Comparison of ENCODE assay signal across 10 mouse cellular contexts in genomic region chr6:83005444-83006011, GRCm38 (mm10). TPM values are rescaled to one million over a fixed set of nuclear protein-coding genes. Genes with fewer than 3 reads are reported as not detected.
DNase-seq lines count a peak whose midpoint lies in the region; ATAC-seq and TF ChIP-seq lines count a peak whose summit lies in the region.
"Had no signal": no experiment of that assay in that cellular context is flagged by ENCODE, and none has a peak within 500 bp of the region (broad histone marks: within the 10 kb centered on the region; RNA-seq: fewer than 3 reads in every experiment).

No protein-coding gene starts in this region.

- 66% methylated on average over 10 of the region's 10 CpGs for WGBS in kidney, embryonic 16.5 days
- WGBS in embryonic facial prominence, embryonic 13.5 days: 69% methylated on average over 10 of the region's 10 CpGs

- H3K27ac ChIP-seq in kidney, embryonic 16.5 days (ENCODE audit: low read length): peak overlapping the region; percentile 5; the same call in 1 of the 2 replicates
- H3K27ac ChIP-seq in embryonic facial prominence, embryonic 13.5 days: peak overlapping the region; percentile 48
- H3K27ac ChIP-seq: intestine, embryonic 15.5 days; limb, embryonic 12.5 days had no signal

- no peak for DNase-seq in kidney, postnatal 36 days
- DNase-seq in G1E (ENCODE audit: low spot score): no peak
- no peak for DNase-seq in retina, embryonic 14.5 days (ENCODE audit: low spot score)

- no peak overlapping the region for H3K9ac ChIP-seq in kidney, embryonic 16.5 days (replicated peaks; ENCODE audit: low read length)
- H3K9ac ChIP-seq in embryonic facial prominence, embryonic 13.5 days: no peak overlapping the region
- H3K9ac ChIP-seq: intestine, embryonic 15.5 days; limb, embryonic 12.5 days had no signal

- H3K9me3 ChIP-seq in kidney, embryonic 16.5 days (ENCODE audit: low read length): no peaks in the 10 kb centered on the region
- no peaks in the 10 kb centered on the region for H3K9me3 ChIP-seq in G1E (replicated peaks)
- no peaks in the 10 kb centered on the region for H3K9me3 ChIP-seq in embryonic facial prominence, embryonic 13.5 days
- no peaks in the 10 kb centered on the region for H3K9me3 ChIP-seq in megakaryocyte, embryonic 14.5 days
- H3K9me3 ChIP-seq: intestine, embryonic 15.5 days; limb, embryonic 12.5 days had no signal

- TF ChIP-seq CTCF in G1E (IDR thresholded peaks at IDR 0.05; ENCODE audit: low read depth, low read length): no peak

- H3K4me3 ChIP-seq in kidney, embryonic 16.5 days (ENCODE audit: low read length): no peak overlapping the region
- peak overlapping the region; percentile 9; the same call in 1 of the 2 replicates for H3K4me3 ChIP-seq in G1E (ENCODE audit: low read depth, low read length)
- H3K4me3 ChIP-seq in embryonic facial prominence, embryonic 13.5 days: no peak overlapping the region
- H3K4me3 ChIP-seq in megakaryocyte, embryonic 14.5 days (replicated peaks): peak overlapping the region; percentile 42
- H3K4me3 ChIP-seq: erythroblast, embryonic 14.5 days; intestine, embryonic 15.5 days; limb, embryonic 12.5 days had no signal

- H3K27me3 ChIP-seq in kidney, embryonic 16.5 days (ENCODE audit: insufficient read depth, low read length): no peaks in the 10 kb centered on the region; the same call in 1 of the 2 replicates
- no peaks in the 10 kb centered on the region for H3K27me3 ChIP-seq in G1E (ENCODE audit: insufficient read depth, low read length)
- H3K27me3 ChIP-seq in embryonic facial prominence, embryonic 13.5 days: no peaks in the 10 kb centered on the region
- no peaks in the 10 kb centered on the region for H3K27me3 ChIP-seq in megakaryocyte, embryonic 14.5 days (replicated peaks)
- H3K27me3 ChIP-seq: intestine, embryonic 15.5 days; limb, embryonic 12.5 days had no signal

- no peak overlapping the region for H3K4me2 ChIP-seq in kidney, embryonic 16.5 days (replicated peaks; ENCODE audit: low read depth, low read length)
- H3K4me2 ChIP-seq in embryonic facial prominence, embryonic 13.5 days: no peak overlapping the region
- H3K4me2 ChIP-seq: intestine, embryonic 15.5 days; limb, embryonic 12.5 days had no signal

- peaks cover 7% of the 10 kb centered on the region for H3K4me1 ChIP-seq in kidney, embryonic 16.5 days (ENCODE audit: insufficient read depth, low read length)
- H3K4me1 ChIP-seq in G1E (ENCODE audit: insufficient read depth, low read depth, low read length): peaks cover 39% of the 10 kb centered on the region
- H3K4me1 ChIP-seq in embryonic facial prominence, embryonic 13.5 days: 0 out of 2 replicates have a peak, but pooled peaks cover 13% of the 10 kb centered on the region
- peaks cover 90% of the 10 kb centered on the region for H3K4me1 ChIP-seq in megakaryocyte, embryonic 14.5 days
- H3K4me1 ChIP-seq: intestine, embryonic 15.5 days; limb, embryonic 12.5 days had no signal

- H3K36me3 ChIP-seq in kidney, embryonic 16.5 days (ENCODE audit: insufficient read depth, low read length): no peaks in the 10 kb centered on the region
- no peaks in the 10 kb centered on the region for H3K36me3 ChIP-seq in G1E (replicated peaks)
- no peaks in the 10 kb centered on the region for H3K36me3 ChIP-seq in embryonic facial prominence, embryonic 13.5 days
- H3K36me3 ChIP-seq in megakaryocyte, embryonic 14.5 days (replicated peaks; ENCODE audit: low read length): no peaks in the 10 kb centered on the region
- H3K36me3 ChIP-seq: intestine, embryonic 15.5 days; limb, embryonic 12.5 days had no signal

- no peak for ATAC-seq in kidney, embryonic 16.5 days (ENCODE audit: low FRiP score, low TSS enrichment)
- no peak for ATAC-seq in G1E (ENCODE audit: extremely low read depth, insufficient number of reproducible peaks, low FRiP score, poor library complexity, severe bottlenecking)
- no peak for ATAC-seq in embryonic facial prominence, embryonic 13.5 days (ENCODE audit: insufficient number of reproducible peaks, insufficient read depth, low FRiP score, low TSS enrichment, low read depth)
- no peak for ATAC-seq in erythroid progenitor cell, adult 5-6 weeks (replicated peaks; ENCODE audit: low FRiP score, poor library complexity, severe bottlenecking)
- ATAC-seq: intestine, embryonic 15.5 days had no signal

RNA-seq across cellular contexts. Expression of gene Dok1, which starts 27.7 kb away (rescaled TPM):
- polyA plus RNA-seq in kidney, embryonic 16.5 days (2015; fragmentation: Nextera tagmentation; extraction: Ambion mirVana): 14.5 and 14.8 TPM in 2 replicates
- total RNA-seq in G1E (2014; fragmentation: Nextera tagmentation) (5.1 and 7.8 TPM in 2 replicates), G1E (2017) (28.4 and 30.6 TPM in 2 replicates)
- 78.1 and 82.5 TPM in 2 replicates for polyA plus RNA-seq in G1E (2012)
- polyA plus RNA-seq in embryonic facial prominence, embryonic 13.5 days (2015; fragmentation: Nextera tagmentation; extraction: Ambion mirVana): 11.5 and 12.8 TPM in 2 replicates
- 159 and 256 TPM in 2 replicates for polyA plus RNA-seq in megakaryocyte, embryonic 14.5 days (2012; ENCODE audit: insufficient read depth, low replicate concordance)
- total RNA-seq in erythroid progenitor cell, adult 5-6 weeks (2015; ENCODE audit: low replicate concordance): 20.5 and 27.4 TPM in 2 replicates
- total RNA-seq in erythroid progenitor cell, adult 5-6 weeks (2017; ENCODE audit: low replicate concordance): 26.9 and 34.7 TPM in 2 replicates

RNA-seq across cellular contexts. Expression of gene Loxl3, which starts 28.4 kb away (rescaled TPM):
- 24.4 and 26.1 TPM in 2 replicates for polyA plus RNA-seq in kidney, embryonic 16.5 days (2015; fragmentation: Nextera tagmentation; extraction: Ambion mirVana)
- total RNA-seq in G1E (2014; fragmentation: Nextera tagmentation) (0.75 and 0.87 TPM in 2 replicates), G1E (2017) (0.71 and 1.1 TPM in 2 replicates)
- 0.12 and 0.32 TPM in 2 replicates for polyA plus RNA-seq in G1E (2012)
- polyA plus RNA-seq in embryonic facial prominence, embryonic 13.5 days (2015; fragmentation: Nextera tagmentation; extraction: Ambion mirVana): 20.9 and 24.1 TPM in 2 replicates
- polyA plus RNA-seq in megakaryocyte, embryonic 14.5 days (2012; ENCODE audit: insufficient read depth, low replicate concordance): 0.40 and 4.2 TPM in 2 replicates
- total RNA-seq in erythroid progenitor cell, adult 5-6 weeks (2015; ENCODE audit: low replicate concordance): 0.84 and 3.6 TPM in 2 replicates
- 0.38 and 3.2 TPM in 2 replicates for total RNA-seq in erythroid progenitor cell, adult 5-6 weeks (2017; ENCODE audit: low replicate concordance)

RNA-seq across cellular contexts. Expression of gene Aup1, which starts 48.8 kb away (rescaled TPM):
- 244 and 260 TPM in 2 replicates for polyA plus RNA-seq in kidney, embryonic 16.5 days (2015; fragmentation: Nextera tagmentation; extraction: Ambion mirVana)
- total RNA-seq in G1E (2014; fragmentation: Nextera tagmentation) (409 and 454 TPM in 2 replicates), G1E (2017) (133 and 163 TPM in 2 replicates)
- polyA plus RNA-seq in G1E (2012): 1,014 and 1,378 TPM in 2 replicates
- polyA plus RNA-seq in embryonic facial prominence, embryonic 13.5 days (2015; fragmentation: Nextera tagmentation; extraction: Ambion mirVana): 177 and 206 TPM in 2 replicates
- polyA plus RNA-seq in megakaryocyte, embryonic 14.5 days (2012; ENCODE audit: insufficient read depth, low replicate concordance): 1,695 and 4,915 TPM in 2 replicates
- total RNA-seq in erythroid progenitor cell, adult 5-6 weeks (2015; ENCODE audit: low replicate concordance): 275 and 371 TPM in 2 replicates
- 190 and 242 TPM in 2 replicates for total RNA-seq in erythroid progenitor cell, adult 5-6 weeks (2017; ENCODE audit: low replicate concordance)

RNA-seq across cellular contexts. Expression of gene Htra2, which starts 49.5 kb away (rescaled TPM):
- polyA plus RNA-seq in kidney, embryonic 16.5 days (2015; fragmentation: Nextera tagmentation; extraction: Ambion mirVana): 91.9 and 94.3 TPM in 2 replicates
- 36.0 and 39.9 TPM in 2 replicates for total RNA-seq in G1E (2014; fragmentation: Nextera tagmentation)
- 36.7 and 47.0 TPM in 2 replicates for total RNA-seq in G1E (2017)
- polyA plus RNA-seq in G1E (2012): 35.6 and 36.5 TPM in 2 replicates
- 72.6 and 75.4 TPM in 2 replicates for polyA plus RNA-seq in embryonic facial prominence, embryonic 13.5 days (2015; fragmentation: Nextera tagmentation; extraction: Ambion mirVana)
- polyA plus RNA-seq in megakaryocyte, embryonic 14.5 days (2012; ENCODE audit: insufficient read depth, low replicate concordance): 27.7 and 49.5 TPM in 2 replicates
- total RNA-seq in erythroid progenitor cell, adult 5-6 weeks (2015; ENCODE audit: low replicate concordance): 114 and 126 TPM in 2 replicates
- total RNA-seq in erythroid progenitor cell, adult 5-6 weeks (2017; ENCODE audit: low replicate concordance): 65.7 and 87.8 TPM in 2 replicates

RNA-seq across cellular contexts. Expression of gene Dqx1, which starts 52.1 kb away (rescaled TPM):
- 5.0 and 5.2 TPM in 2 replicates for polyA plus RNA-seq in kidney, embryonic 16.5 days (2015; fragmentation: Nextera tagmentation; extraction: Ambion mirVana)
- total RNA-seq in G1E (2014; fragmentation: Nextera tagmentation) (23.5 and 28.7 TPM in 2 replicates), G1E (2017) (2.5 and 3.8 TPM in 2 replicates)
- polyA plus RNA-seq in G1E (2012): 1.4 and 2.3 TPM in 2 replicates
- polyA plus RNA-seq in embryonic facial prominence, embryonic 13.5 days (2015; fragmentation: Nextera tagmentation; extraction: Ambion mirVana): 1.3 TPM in 2 replicates
- polyA plus RNA-seq in megakaryocyte, embryonic 14.5 days (2012; ENCODE audit: insufficient read depth, low replicate concordance): 0.22 TPM in 1 of 2 replicates, not detected in the other
- 2.5 and 6.8 TPM in 2 replicates for total RNA-seq in erythroid progenitor cell, adult 5-6 weeks (2015; ENCODE audit: low replicate concordance)
- total RNA-seq in erythroid progenitor cell, adult 5-6 weeks (2017; ENCODE audit: low replicate concordance): 3.7 and 3.9 TPM in 2 replicates

Comparison
In these comparisons a context has a peak if more than half of its experiments do, and no peak if none do; other contexts are left out.
1. H3K4me3 ChIP-seq: peak in G1E (single experiment) and megakaryocyte, embryonic 14.5 days (single experiment); none in kidney, embryonic 16.5 days (single experiment) and embryonic facial prominence, embryonic 13.5 days (single experiment).